Mouse (Mus musculus) limb, embryonic 12.5 days (tissue): ENCODE results near the gene Olfr1242. TPM values are rescaled to one million over a fixed set of nuclear protein-coding genes. Genes with fewer than 3 reads are reported as not detected.

ENCODE experiments used
- ATAC-seq: fragments of 200-750 bp; cut with Nextera tagmentation; 2 replicates; pipeline ENCODE4 v1.8.0; 2017; ENCODE audit warnings: low read depth, moderate TSS enrichment; ENCODE audit not compliant: insufficient number of reproducible peaks, insufficient read depth, low FRiP score, low TSS enrichment
- H3K27ac ChIP-seq: fragments of 300-500 bp; sonication (generic); 2 replicates; pipeline ENCODE4 v1.5.1; 2016; ENCODE audit warnings: mild to moderate bottlenecking, moderate library complexity
- H3K27me3 ChIP-seq: fragments of 300-500 bp; sonication (generic); 2 replicates; pipeline ENCODE4 v1.6.1; 2016; ENCODE audit warnings: mild to moderate bottlenecking, moderate library complexity
- H3K36me3 ChIP-seq: fragments of 300-500 bp; sonication (generic); 2 replicates; pipeline ENCODE4 v1.6.1; 2016; ENCODE audit warnings: mild to moderate bottlenecking, moderate library complexity
- H3K4me1 ChIP-seq: fragments of 300-500 bp; sonication (generic); replicated peaks from 2 replicates; pipeline ENCODE4 v1.6.1; 2016
- H3K4me2 ChIP-seq: fragments of 300-500 bp; sonication (generic); 2 replicates; pipeline ENCODE4 v1.6.1; 2016; ENCODE audit warnings: mild to moderate bottlenecking, moderate library complexity
- H3K4me3 ChIP-seq: fragments of 300-500 bp; sonication (generic); replicated peaks from 2 replicates; pipeline ENCODE4 v1.5.1; 2016; ENCODE audit warnings: mild to moderate bottlenecking
- H3K9ac ChIP-seq: fragments of 300-500 bp; sonication (generic); replicated peaks from 2 replicates; pipeline ENCODE4 v1.6.1; 2016; ENCODE audit warnings: mild to moderate bottlenecking, moderate library complexity
- H3K9me3 ChIP-seq: fragments of 300-500 bp; sonication (generic); 2 replicates; pipeline ENCODE4 v1.6.1; 2016; ENCODE audit warnings: mild to moderate bottlenecking, moderate library complexity
- WGBS: fragments of 180-500 bp; shearing (Covaris S2); methylation state at CpG from one replicate; pipeline ENCODE4 v1.1.7; 2016; 5-methylcytosine and 5-hydroxymethylcytosine counted together
- polyA plus RNA-seq: library from polyadenylated mRNA; unstranded; fragments of >200 nt; fragmentation: Nextera tagmentation; extraction: Ambion mirVana; gene quantifications from 2 replicates; pipeline ENCODE4 v1.2.1, GENCODE M21; 2016

Olfr1242 gene
- not detected in 2 replicates for polyA plus RNA-seq

- Histone ChIP-seq H3K9ac (no peak within 1 kb of the TSS), H3K4me2 (no peak within 1 kb of the TSS), H3K36me3 (no peaks in the 10 kb centered on the region), H3K4me1 (no peaks in the 10 kb centered on the region), H3K4me3 (no peak within 1 kb of the TSS), H3K9me3 (no peaks in the 10 kb centered on the region), H3K27me3 (no peaks in the 10 kb centered on the region), H3K27ac (no peak within 1 kb of the TSS)
- ATAC-seq: no peak
- 81% methylated on average over 1 of the region's 1 CpGs for WGBS
Observed at GRCm38 (mm10) chr2:89498235-89498634, at the start of gene Olfr1242. Olfr1242 (minus strand) TSS chr2:89498335.

- Histone ChIP-seq H3K4me1 (no peaks in the 10 kb centered on the region), H3K4me2 (no peak overlapping the region), H3K36me3 (no peaks in the 10 kb centered on the region), H3K27ac (no peak overlapping the region), H3K9me3 (no peaks in the 10 kb centered on the region), H3K9ac (no peak overlapping the region), H3K4me3 (no peak overlapping the region), H3K27me3 (no peaks in the 10 kb centered on the region)
- no peak for ATAC-seq
- 64% methylated on average over 2 of the region's 2 CpGs for WGBS
Observed at GRCm38 (mm10) chr2:89544516-89544915, 46.4 kb upstream of the Olfr1242 start.

- 69% methylated on average over 1 of the region's 1 CpGs for WGBS
- no peaks in the 10 kb centered on the region for H3K36me3 ChIP-seq
- no peak overlapping the region for H3K4me2 ChIP-seq
- H3K9ac ChIP-seq: no peak overlapping the region
- no peak overlapping the region for H3K27ac ChIP-seq
- H3K27me3 ChIP-seq: no peaks in the 10 kb centered on the region
- H3K4me3 ChIP-seq: no peak overlapping the region
- H3K4me1 ChIP-seq: no peaks in the 10 kb centered on the region
- ATAC-seq: no peak
- H3K9me3 ChIP-seq: no peaks in the 10 kb centered on the region
Observed at GRCm38 (mm10) chr2:89539923-89540322, 41.8 kb upstream of the Olfr1242 start.

GRCm38 (mm10) chr2:89531387-89531786, 33.3 kb upstream of the Olfr1242 start, which contains the start of gene Olfr1243:
Olfr1243 (minus strand) TSS chr2:89531487.
- H3K27me3 ChIP-seq: no peaks in the 10 kb centered on the region
- H3K4me3 ChIP-seq: no peak within 1 kb of the TSS
- 94% methylated on average over 1 of the region's 1 CpGs for WGBS
- H3K9ac ChIP-seq: no peak within 1 kb of the TSS
- no peak for ATAC-seq
- H3K4me2 ChIP-seq: no peak within 1 kb of the TSS
- H3K9me3 ChIP-seq: no peaks in the 10 kb centered on the region
- H3K4me1 ChIP-seq: no peaks in the 10 kb centered on the region
- H3K27ac ChIP-seq: no peak within 1 kb of the TSS
- no peaks in the 10 kb centered on the region for H3K36me3 ChIP-seq

- Histone ChIP-seq H3K36me3 (no peaks in the 10 kb centered on the region), H3K9me3 (no peaks in the 10 kb centered on the region), H3K27ac (no peak within 1 kb of the TSS), H3K4me2 (no peak within 1 kb of the TSS), H3K9ac (no peak within 1 kb of the TSS), H3K27me3 (no peaks in the 10 kb centered on the region), H3K4me3 (no peak within 1 kb of the TSS), H3K4me1 (no peaks in the 10 kb centered on the region)
- ATAC-seq: no peak
Observed at GRCm38 (mm10) chr2:89487026-89487425, 11.1 kb downstream of the Olfr1242 start, which contains the start of gene Olfr1241. Olfr1241 (minus strand) TSS chr2:89487126.

- H3K27ac ChIP-seq: no peak within 1 kb of the TSS
- H3K36me3 ChIP-seq: no peaks in the 10 kb centered on the region
- H3K27me3 ChIP-seq: no peaks in the 10 kb centered on the region
- ATAC-seq: no peak
- no peak within 1 kb of the TSS for H3K9ac ChIP-seq
- WGBS: 82% methylated on average over 3 of the region's 3 CpGs
- no peak within 1 kb of the TSS for H3K4me2 ChIP-seq
- H3K4me1 ChIP-seq: no peaks in the 10 kb centered on the region
- no peak within 1 kb of the TSS for H3K4me3 ChIP-seq
- H3K9me3 ChIP-seq: no peaks in the 10 kb centered on the region
Observed at GRCm38 (mm10) chr2:89442900-89443299, 55.2 kb downstream of the Olfr1242 start, which contains the start of gene Olfr1240. Olfr1240 (minus strand) TSS chr2:89443000.

Other genes with a start within 250 kb of the Olfr1242 start
- gene Olfr1228, start 244.3 kb downstream of the Olfr1242 start, polyA plus RNA-seq: not detected in 2 replicates
- not detected in 2 replicates for gene Olfr1229, start 210.3 kb downstream of the Olfr1242 start, polyA plus RNA-seq
- not detected in 2 replicates for gene Olfr1230, start 201.1 kb downstream of the Olfr1242 start, polyA plus RNA-seq
- not detected in 2 replicates for gene Olfr1231, start 191.3 kb downstream of the Olfr1242 start, polyA plus RNA-seq
- not detected in 2 replicates for gene Olfr1232, start 168.7 kb downstream of the Olfr1242 start, polyA plus RNA-seq
- gene Olfr1233, start 155.9 kb downstream of the Olfr1242 start, polyA plus RNA-seq: not detected in 2 replicates
- gene Olfr1234, start 133.5 kb downstream of the Olfr1242 start, polyA plus RNA-seq: not detected in 2 replicates
- gene Olfr1238, start 88.7 kb downstream of the Olfr1242 start, polyA plus RNA-seq: not detected in 2 replicates
- not detected in 2 replicates for gene Olfr1239, start 77.9 kb downstream of the Olfr1242 start, polyA plus RNA-seq
- gene Olfr1240, start 55.3 kb downstream of the Olfr1242 start, polyA plus RNA-seq: not detected in 2 replicates
- gene Olfr1241, start 11.2 kb downstream of the Olfr1242 start, polyA plus RNA-seq: not detected in 2 replicates
- not detected in 2 replicates for gene Olfr1243, start 33.2 kb upstream of the Olfr1242 start, polyA plus RNA-seq
- not detected in 2 replicates for gene Olfr1245, start 80.1 kb upstream of the Olfr1242 start, polyA plus RNA-seq
- gene Olfr1246, start 94.8 kb upstream of the Olfr1242 start, polyA plus RNA-seq: not detected in 2 replicates
- not detected in 2 replicates for gene Olfr1247, start 115.8 kb upstream of the Olfr1242 start, polyA plus RNA-seq
- gene Olfr1248, start 119.9 kb upstream of the Olfr1242 start, polyA plus RNA-seq: not detected in 2 replicates
- gene Olfr1249, start 136.6 kb upstream of the Olfr1242 start, polyA plus RNA-seq: not detected in 2 replicates
- not detected in 2 replicates for gene Olfr1250, start 163.1 kb upstream of the Olfr1242 start, polyA plus RNA-seq
- gene Olfr1251, start 173.6 kb upstream of the Olfr1242 start, polyA plus RNA-seq: not detected in 2 replicates
- gene Olfr1252, start 226.7 kb upstream of the Olfr1242 start, polyA plus RNA-seq: not detected in 2 replicates